Mouse (Mus musculus) hindlimb bud, embryonic 11.5 days (tissue): ENCODE results near the gene Wdr5b.

Experiments used
- DNase-seq: peaks from one replicate; pipeline ENCODE4 v3.0.0-alpha.2; 2012; ENCODE audit warnings: low read depth, low spot score; ENCODE audit errors: extremely low spot score

Wdr5b gene

DNA sequence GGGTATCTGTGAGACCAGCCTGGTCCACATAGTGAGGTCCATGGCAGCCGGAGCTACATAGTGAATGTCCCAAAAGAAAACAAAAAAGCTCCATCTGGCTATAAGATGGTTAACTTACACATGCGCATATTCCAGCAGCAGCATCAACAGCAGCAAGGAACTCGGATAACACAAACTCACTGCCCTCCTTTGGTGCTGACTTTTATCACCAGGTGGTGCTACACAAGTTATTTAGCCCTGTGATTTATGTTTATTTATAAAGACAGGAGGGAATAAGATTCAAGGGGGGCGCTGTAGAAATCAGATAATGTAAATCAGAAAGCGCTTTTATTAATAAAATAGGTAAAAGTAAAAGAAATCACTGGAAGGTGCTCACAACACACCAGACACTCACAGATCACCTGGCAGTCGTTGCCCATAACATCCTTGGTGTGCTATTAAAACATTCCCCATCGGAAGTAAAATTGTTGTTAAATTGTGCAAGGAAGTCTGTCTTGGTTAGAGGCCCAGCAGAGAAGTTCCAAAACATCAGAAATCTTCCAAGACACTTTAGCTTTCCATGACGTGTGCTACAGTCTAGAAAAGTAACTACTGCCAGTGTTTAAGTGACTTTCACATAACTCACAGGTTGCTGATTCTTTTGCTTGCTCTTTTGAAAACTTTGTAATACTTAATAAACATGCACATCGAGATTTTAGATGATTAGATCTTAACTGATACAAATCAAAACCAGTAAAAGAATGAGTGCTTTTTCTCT lies 29.0 kb downstream of the Wdr5b start:
- no peak for DNase-seq

DNA sequence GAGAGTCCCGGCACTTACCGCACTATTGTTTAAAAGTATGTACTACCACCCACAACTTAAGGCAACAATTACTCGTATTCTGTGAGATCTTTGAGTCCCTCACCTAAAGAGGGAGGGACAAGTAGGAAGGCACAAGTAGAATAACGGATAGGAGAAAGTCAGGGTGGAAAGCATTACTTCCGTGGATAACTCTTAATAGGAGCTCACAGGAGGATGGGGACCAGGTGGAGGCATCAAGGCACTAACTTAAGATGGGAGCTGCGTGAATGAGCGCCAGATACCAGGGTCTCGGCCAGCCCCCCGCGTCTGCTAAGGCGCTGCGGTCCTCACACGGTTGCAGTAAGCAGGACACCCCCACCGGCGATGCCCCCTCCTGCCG lies 30.1 kb downstream of the Wdr5b start:
- no peak for DNase-seq

DNA sequence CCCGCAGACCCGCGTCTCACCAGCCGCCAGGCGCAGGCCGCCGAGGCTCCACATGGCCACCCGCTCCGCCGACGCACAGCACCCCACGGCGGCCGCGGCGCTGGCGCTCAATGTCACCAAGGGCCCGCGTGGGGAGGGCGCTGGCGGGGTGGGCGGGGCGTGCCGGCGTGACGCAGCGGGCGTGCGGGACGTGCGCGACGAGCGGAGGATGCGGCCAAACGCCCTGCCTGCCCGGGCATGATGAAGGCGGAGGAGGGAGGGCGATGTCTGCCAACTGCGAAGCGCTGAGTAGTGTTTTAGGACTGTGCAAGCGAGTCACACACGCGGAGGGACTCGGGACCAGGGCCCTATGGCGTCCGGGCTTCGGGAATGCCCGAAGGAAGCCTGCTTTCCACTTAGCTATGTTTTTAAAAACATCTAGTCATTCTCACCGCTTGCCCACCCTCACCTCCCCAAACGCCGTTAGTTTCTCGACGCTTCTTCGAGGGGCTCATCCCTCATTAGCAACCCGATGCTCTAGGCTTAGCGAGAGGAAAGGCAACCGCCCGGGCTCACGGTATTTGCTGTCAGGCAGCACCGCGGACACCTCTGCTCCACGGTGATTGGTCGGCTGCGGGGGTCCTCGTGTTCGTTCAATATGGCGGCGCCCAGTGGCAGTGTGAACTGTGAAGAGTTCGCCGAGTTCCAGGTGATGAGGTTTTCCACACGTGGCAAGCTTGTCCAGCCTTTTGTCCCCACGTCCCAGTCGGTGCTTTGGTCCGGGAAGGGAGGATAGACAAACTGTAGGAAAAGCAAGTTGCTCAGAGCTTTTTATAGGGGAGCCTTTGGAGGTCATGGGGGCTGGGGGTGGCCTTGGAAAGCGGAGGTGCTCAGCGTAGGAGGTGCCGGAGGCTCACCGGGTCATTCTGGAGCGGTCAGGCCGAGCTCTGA lies 30.7 kb downstream of the Wdr5b start, which contains the start of the genes Fam162a and Ccdc58:
Fam162a (minus strand) TSS at position 145 of the 930 bp plus-strand sequence.
Ccdc58 (plus strand) TSS at position 236 of the 930 bp plus-strand sequence.
- DNase-seq: peak; percentile 56

DNA sequence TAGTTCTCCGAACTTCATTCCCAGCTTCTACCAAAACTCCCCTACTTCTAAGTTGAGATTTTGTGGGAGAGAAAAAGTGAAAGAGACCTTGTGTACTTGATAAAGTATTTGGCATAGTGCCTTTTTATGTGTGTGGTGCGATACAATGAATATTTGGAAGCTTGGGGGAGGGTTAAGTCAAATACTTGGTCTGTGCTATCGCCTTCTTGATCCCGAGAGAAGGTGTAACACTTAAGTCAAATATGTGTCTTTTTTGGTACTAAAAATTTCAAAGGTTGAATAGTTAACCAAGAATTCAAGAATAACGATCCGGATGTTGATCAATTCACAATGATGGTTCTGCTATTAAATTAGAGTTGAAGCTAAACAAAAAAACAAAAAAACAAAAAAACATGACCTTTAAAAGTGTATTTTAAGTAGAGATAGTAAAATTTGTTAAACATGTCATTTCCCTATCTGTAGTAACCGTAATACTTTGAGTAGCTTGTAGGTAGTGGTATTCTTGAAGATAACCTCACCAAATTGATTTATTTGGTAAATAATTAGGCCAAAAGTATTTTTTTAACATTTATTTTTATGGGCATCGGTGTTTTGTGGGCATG lies 31.5 kb downstream of the Wdr5b start:
- DNase-seq: no peak

DNA sequence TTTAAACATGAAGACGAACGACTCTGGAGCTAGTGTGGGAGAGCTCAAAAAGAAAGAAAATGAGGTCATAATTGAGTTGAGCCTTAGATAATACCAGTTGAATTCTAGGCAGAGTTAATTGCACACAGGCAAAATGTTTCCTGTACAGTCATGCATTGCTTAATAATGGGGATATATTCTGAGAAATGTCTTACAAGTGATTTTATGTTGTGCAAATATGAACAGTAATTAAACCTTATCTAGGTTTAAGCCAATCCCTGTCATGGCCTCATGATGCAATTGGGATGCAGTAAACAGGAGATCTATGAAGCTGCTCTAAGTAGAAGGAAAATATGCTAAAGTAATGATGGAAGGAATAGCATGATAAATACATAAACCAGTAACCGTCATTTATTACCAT lies 33.8 kb downstream of the Wdr5b start:
- DNase-seq: no peak

DNA sequence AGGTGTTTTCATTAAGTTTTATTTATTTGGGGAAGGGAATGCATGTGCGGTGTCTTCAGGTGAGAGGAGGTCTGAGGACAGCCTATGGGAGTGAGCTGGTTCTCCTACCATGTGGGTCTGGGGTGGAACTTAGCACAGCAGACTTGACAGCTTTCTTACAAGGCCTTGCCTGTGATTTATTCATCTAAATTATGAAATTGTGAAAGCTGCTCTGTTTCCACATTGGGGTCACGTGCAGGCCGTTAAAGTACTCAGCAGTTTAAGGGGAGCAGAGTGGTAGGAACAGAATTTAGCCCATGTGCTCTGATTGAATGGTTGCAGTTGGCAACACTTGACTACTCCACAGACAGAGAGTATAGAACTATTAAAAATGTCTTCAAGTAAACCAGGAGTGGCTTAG lies 38.9 kb downstream of the Wdr5b start:
- no peak for DNase-seq

DNA sequence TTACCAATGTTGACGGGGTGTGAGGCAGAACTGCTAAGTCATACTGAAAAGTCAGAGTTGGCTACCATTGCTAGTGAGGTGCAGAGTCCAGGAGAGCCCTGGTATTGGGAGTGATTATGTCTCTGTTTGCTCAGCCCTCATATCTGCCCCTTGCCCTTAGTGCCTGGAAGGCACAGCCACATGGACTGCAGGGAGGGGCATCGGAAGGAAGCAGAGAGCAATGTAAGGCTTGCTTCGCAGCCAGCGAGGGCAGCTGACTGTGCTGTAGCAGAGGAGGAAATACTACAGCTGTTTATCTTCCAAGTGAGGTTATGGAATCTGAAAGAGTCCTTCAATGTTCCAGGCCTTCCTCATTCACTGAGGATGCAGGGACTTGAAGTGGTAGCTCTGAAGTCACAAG lies 46.9 kb downstream of the Wdr5b start:
- no peak for DNase-seq

DNA sequence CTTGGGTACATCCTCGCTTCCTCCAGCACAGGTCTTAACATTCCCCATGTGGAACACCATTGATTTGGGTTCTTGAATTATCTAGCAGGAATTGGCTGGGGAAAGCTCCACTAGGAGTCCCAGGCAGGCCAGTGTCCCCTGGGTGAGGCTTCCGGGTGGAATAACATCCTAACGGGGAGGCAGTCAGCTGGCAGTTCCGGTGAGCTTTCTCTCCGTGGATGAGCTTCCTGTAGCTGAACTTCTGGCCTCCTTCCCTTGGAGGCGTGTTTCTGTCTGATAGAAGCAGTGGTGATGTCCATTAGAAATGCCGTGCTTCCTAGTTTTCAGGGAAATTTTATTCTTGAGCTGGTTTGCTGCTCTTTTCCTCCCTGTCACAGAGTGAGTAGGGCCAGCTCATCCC lies 48.1 kb downstream of the Wdr5b start:
- DNase-seq: no peak

DNA sequence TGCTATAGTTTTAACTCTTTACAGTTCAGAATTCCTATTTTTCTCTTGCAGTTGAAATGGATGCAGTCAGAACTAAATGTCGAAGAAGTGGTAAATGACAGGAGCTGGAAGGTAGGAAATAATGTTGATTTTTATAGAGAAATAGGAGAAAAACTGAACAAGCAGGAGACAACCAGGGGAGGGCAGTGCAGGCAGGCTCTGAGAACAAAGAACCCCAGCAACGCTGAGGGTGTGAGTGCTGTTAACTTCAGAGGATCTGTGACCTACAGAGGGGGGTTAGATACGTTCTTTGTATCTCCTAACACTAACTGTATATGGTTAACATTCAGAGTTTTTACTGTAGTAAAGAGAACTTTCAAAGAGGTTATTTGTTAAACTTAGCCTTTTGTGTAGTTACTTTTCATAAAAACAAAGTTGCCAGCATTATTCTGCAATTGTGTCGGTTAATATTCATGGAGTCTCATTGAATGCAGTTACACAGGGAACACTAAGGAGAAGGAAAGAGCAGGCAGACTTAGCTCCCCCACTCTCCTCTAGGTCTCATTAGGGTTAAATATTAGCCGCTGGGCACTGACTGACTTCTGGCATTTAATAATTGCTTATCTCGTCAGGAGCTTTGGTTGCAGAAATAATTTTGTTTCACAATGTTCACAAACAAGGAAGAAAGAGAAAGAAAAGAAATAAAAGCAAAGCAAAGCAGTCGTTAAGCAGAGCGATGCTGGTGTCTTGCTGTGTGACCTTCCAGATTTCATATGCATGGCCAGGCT lies 49.0 kb downstream of the Wdr5b start:
- DNase-seq: no peak

DNA sequence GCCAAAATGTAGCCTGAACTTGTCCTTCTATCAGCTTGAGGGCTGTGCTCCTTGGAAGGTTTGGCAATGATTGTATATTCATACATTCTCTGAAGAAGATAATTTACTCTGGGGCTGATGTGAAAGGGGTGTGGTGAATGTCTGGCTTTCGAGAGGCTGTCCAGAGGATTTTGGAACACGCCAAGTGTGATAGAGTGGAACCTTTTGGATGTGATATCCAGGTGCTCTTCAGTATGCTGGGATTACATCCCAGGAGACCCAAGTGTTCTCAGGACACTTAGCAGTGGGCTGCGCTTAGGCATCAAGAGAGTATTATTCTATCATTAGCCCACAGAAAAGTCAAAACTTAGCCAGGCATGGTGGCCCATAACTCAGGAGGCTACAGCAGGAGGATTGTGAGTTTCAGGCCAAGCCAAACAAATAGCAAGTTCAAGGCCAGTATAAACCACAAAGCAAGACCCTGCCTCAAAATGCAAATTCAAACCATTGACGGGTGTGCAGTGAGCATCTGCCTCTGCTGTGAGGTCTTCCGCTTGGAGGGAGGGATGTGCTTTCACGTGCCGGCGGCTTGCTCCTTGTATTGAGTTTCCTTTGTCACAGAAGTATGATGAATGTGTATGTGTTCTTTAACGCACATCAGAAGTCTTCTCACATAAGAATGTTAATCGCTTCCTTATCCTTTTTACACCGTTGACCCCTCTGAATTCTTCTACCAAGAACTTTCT lies 50.0 kb downstream of the Wdr5b start:
- DNase-seq: no peak
